Mouse (Mus musculus) liver (tissue): ENCODE results near the gene Rhox2c.
"Not testable (repeated sequence)": the region's sequence is repeated elsewhere in the genome, so short reads cannot be mapped to it uniquely, and the experiment has no call there.

Experiments
- DNase-seq: peaks from one replicate; pipeline ENCODE4 v3.0.0-alpha.2; 2020; ENCODE audit warnings: mixed read lengths

Rhox2c gene

GRCm38 (mm10) chrX:37453380-37453779 is at the start of gene Rhox2c:
Gene Rhox2c, plus strand, starts transcription at chrX:37453680.
- DNase-seq = not testable (repeated sequence)

DNA sequence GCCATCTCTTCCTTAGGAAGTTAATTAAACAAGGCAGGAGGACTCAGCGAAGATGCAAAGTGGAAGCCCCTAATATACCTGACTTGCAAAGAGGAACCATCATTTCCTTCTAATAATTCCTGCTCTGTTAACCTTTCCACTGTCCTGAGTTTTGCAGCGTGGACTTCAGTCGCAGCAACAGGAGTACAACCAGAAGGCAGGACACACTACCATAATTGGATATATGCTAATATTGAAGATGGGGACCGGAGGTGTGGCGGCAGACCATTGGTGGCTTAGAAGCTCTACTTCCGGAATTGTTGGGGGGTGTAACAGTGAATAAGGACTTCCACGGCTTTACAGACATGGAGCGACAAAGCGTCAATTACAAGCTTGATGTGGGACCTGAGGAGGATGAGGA is 41.7 kb upstream of the Rhox2c start, which contains the start of gene Rhox2b:
TSS of gene Rhox2b (plus strand) at position 301 of the 400 bp plus-strand sequence.
- not testable (repeated sequence) for DNase-seq

DNA sequence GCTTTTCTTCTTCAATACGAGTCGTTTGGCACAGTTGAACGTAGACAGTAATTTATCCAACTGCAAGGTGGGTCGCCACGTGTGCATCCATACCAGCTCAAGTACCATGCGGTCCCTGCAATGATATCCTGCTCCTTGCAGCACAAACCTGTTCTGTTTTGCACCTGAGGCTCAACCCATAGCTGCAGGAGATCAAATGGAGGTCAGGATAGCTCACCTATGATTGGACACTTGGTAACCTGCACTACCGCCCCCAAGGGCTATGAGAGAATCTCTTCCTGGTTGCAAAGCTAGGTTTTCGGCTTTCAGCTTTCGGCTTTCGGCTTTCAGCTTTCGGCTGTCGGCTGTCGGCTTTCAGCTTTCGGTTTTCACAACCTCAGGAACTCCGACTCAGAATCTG is 21.3 kb upstream of the Rhox2c start, which contains the start of gene Rhox4b:
TSS of gene Rhox4b (plus strand) at position 301 of the 400 bp plus-strand sequence.
- not testable (repeated sequence) for DNase-seq

GRCm38 (mm10) chrX:37458285-37458684 is 4.8 kb downstream of the Rhox2c start, which contains the start of gene Rhox3c:
Gene Rhox3c, plus strand, starts transcription at chrX:37458585.
- not testable (repeated sequence) for DNase-seq

GRCm38 (mm10) chrX:37480037-37480436 is 26.6 kb downstream of the Rhox2c start, which contains the start of gene Rhox4c:
Gene Rhox4c, plus strand, starts transcription at chrX:37480337.
- DNase-seq = not testable (repeated sequence)

- DNase-seq = not testable (repeated sequence)
Measured at GRCm38 (mm10) chrX:37514059-37514458, 60.6 kb downstream of the Rhox2c start, which contains the start of gene Rhox4d. Gene Rhox4d, plus strand, starts transcription at chrX:37514359.
